Mouse (Mus musculus) C2C12 (cell line): ENCODE data around the gene Rsl1d1.

Experiments
- CEBPB ChIP-seq: IDR thresholded peaks from one replicate; pipeline ENCODE4 v1.6.1; 2011; ENCODE audit warnings: low read depth, mild to moderate bottlenecking, control low read depth, moderate library complexity
- CTCF ChIP-seq: IDR thresholded peaks from one replicate; pipeline ENCODE4 v1.5.1; 2011; ENCODE audit not compliant: control insufficient read depth, insufficient read depth, insufficient read length
- MAX ChIP-seq: IDR thresholded peaks from one replicate; pipeline ENCODE4 v1.6.1; 2011; ENCODE audit warnings: mild to moderate bottlenecking, control low read depth
- MYOD1 ChIP-seq: IDR thresholded peaks from one replicate; pipeline ENCODE4 v1.6.1; 2011; ENCODE audit warnings: low read depth; ENCODE audit not compliant: control insufficient read depth, insufficient read length
- USF1 ChIP-seq: IDR thresholded peaks from one replicate; pipeline ENCODE4 v1.6.1; 2011; ENCODE audit warnings: low read depth, mild to moderate bottlenecking, control low read depth, moderate library complexity

GRCm38 (mm10) chr16:11175489-11176207 is 27.5 kb downstream of the Rsl1d1 start:
- TF ChIP-seq CTCF (no peak), CEBPB (no peak), USF1 (no peak), MAX (no peak), MYOD1 (no peak)
